Mouse (Mus musculus) lung, postnatal 0 days (tissue): Measurements from ENCODE around the gene Prdm4.

Experiments
- CTCF ChIP-seq: IDR thresholded peaks from 2 replicates; pipeline ENCODE4 v1.5.1; 2016; ENCODE audit warnings: antibody characterized with exemption, mild to moderate bottlenecking
- EP300 ChIP-seq: IDR thresholded peaks from 2 replicates; pipeline ENCODE4 v1.6.1; 2016; ENCODE audit warnings: antibody characterized with exemption, mild to moderate bottlenecking, control low read depth

GRCm38 (mm10) chr10:85879886-85880486 is 37.0 kb downstream of the Prdm4 start:
- TF ChIP-seq CTCF (no peak), EP300 (no peak)
